Mouse (Mus musculus) thymus, adult 2 months (tissue): ENCODE measurements around the gene Alpl. TPM values are rescaled to one million over a fixed set of nuclear protein-coding genes. Genes with fewer than 3 reads are reported as not detected.

Experiments
- DNase-seq: peaks from one replicate; pipeline ENCODE4 v3.0.0; 2021
- H3K27ac ChIP-seq: fragments of 200-500 bp; 2 replicates; pipeline ENCODE4 v1.5.1; 2012; ENCODE audit warnings: low read length, control low read depth; ENCODE audit not compliant: control insufficient read depth, insufficient read depth
- H3K27me3 ChIP-seq: fragments of 200-500 bp; 2 replicates; pipeline ENCODE4 v1.6.1; 2012; ENCODE audit warnings: mild to moderate bottlenecking, low read length, moderate library complexity, mixed read lengths; ENCODE audit not compliant: control insufficient read depth, insufficient read depth
- H3K36me3 ChIP-seq: fragments of 200-500 bp; 2 replicates; pipeline ENCODE4 v1.6.1; 2012; ENCODE audit warnings: mild to moderate bottlenecking, low read length, moderate library complexity; ENCODE audit not compliant: control insufficient read depth, insufficient read depth
- H3K4me1 ChIP-seq: fragments of 200-500 bp; replicated peaks from 2 replicates; pipeline ENCODE4 v1.6.1; 2012; ENCODE audit warnings: low read length; ENCODE audit not compliant: control insufficient read depth, insufficient read depth
- H3K4me3 ChIP-seq: fragments of 200-500 bp; 2 replicates; pipeline ENCODE4 v1.5.1; 2012; ENCODE audit warnings: mild to moderate bottlenecking, low read length, control low read depth, moderate library complexity; ENCODE audit not compliant: control insufficient read depth, insufficient read depth
- CTCF ChIP-seq: fragments of 200-500 bp; IDR thresholded peaks from 2 replicates; pipeline ENCODE4 v1.5.1; 2012; ENCODE audit warnings: mild to moderate bottlenecking, control low read depth, low read length, moderate library complexity, borderline replicate concordance; ENCODE audit not compliant: control insufficient read depth, poor library complexity, insufficient read depth; ENCODE audit errors: extremely low read depth
- POLR2A ChIP-seq: fragments of 200-500 bp; IDR thresholded peaks from 2 replicates; pipeline ENCODE4 v1.6.1; 2012; ENCODE audit warnings: mild to moderate bottlenecking, low read length, control low read depth, moderate library complexity; ENCODE audit not compliant: control insufficient read depth, poor library complexity, insufficient read depth; ENCODE audit errors: extremely low read depth
- WGBS: fragments of 180-500 bp; shearing (Covaris S2); methylation state at CpG from one replicate; pipeline ENCODE4 v1.1.7; 2018; 5-methylcytosine and 5-hydroxymethylcytosine counted together
- polyA plus RNA-seq: library from polyadenylated mRNA; depleted of rRNA; stranded (reverse); fragments of >200 nt; gene quantifications from 2 replicates; pipeline ENCODE4 v1.2.3, GENCODE M21; 2012

Gene Alpl
- polyA plus RNA-seq, 1 experiment = 5.1 TPM

- H3K27me3 ChIP-seq = no peaks in the 10 kb centered on the region
- no peaks in the 10 kb centered on the region for H3K36me3 ChIP-seq
- 48% methylated on average over 9 of the region's 9 CpGs for WGBS
These were observed 46.5 kb downstream of the Alpl start for GRCm38 (mm10) chr4:137749680-137750079.

GRCm38 (mm10) chr4:137748726-137749125, 47.5 kb downstream of the Alpl start:
- no peaks in the 10 kb centered on the region for H3K27me3 ChIP-seq
- WGBS = 8% methylated on average over 4 of the region's 4 CpGs
- TF ChIP-seq CTCF (no peak), POLR2A (no peak)
- no peak overlapping the region for H3K27ac ChIP-seq
- no peak for DNase-seq
- H3K4me1 ChIP-seq = no peaks in the 10 kb centered on the region
- H3K36me3 ChIP-seq = no peaks in the 10 kb centered on the region
- no peak overlapping the region for H3K4me3 ChIP-seq

More at GRCm38 (mm10) chr4:137749680-137750079, 46.5 kb downstream of the Alpl start:
- no peak overlapping the region for H3K4me3 ChIP-seq
- TF ChIP-seq POLR2A (no peak), CTCF (no peak)
- no peak for DNase-seq
- H3K4me1 ChIP-seq = no peaks in the 10 kb centered on the region
- no peak overlapping the region for H3K27ac ChIP-seq

GRCm38 (mm10) chr4:137747590-137747989, 48.6 kb downstream of the Alpl start:
- DNase-seq = no peak

GRCm38 (mm10) chr4:137747091-137747490, 49.1 kb downstream of the Alpl start:
- DNase-seq = no peak
- no peak for TF ChIP-seq CTCF
- TF ChIP-seq POLR2A = no peak
- no peaks in the 10 kb centered on the region for H3K27me3 ChIP-seq
- H3K4me3 ChIP-seq = no peak overlapping the region
- WGBS = 97% methylated on average over 9 of the region's 9 CpGs
- H3K4me1 ChIP-seq = no peaks in the 10 kb centered on the region
- no peak overlapping the region for H3K27ac ChIP-seq
- no peaks in the 10 kb centered on the region for H3K36me3 ChIP-seq

More at GRCm38 (mm10) chr4:137747590-137747989, 48.6 kb downstream of the Alpl start:
- Histone ChIP-seq H3K4me1 (no peaks in the 10 kb centered on the region), H3K36me3 (no peaks in the 10 kb centered on the region), H3K4me3 (no peak overlapping the region), H3K27me3 (no peaks in the 10 kb centered on the region), H3K27ac (no peak overlapping the region)
- TF ChIP-seq POLR2A = no peak
- TF ChIP-seq CTCF = no peak
- WGBS = 91% methylated on average over 5 of the region's 5 CpGs

DNA sequence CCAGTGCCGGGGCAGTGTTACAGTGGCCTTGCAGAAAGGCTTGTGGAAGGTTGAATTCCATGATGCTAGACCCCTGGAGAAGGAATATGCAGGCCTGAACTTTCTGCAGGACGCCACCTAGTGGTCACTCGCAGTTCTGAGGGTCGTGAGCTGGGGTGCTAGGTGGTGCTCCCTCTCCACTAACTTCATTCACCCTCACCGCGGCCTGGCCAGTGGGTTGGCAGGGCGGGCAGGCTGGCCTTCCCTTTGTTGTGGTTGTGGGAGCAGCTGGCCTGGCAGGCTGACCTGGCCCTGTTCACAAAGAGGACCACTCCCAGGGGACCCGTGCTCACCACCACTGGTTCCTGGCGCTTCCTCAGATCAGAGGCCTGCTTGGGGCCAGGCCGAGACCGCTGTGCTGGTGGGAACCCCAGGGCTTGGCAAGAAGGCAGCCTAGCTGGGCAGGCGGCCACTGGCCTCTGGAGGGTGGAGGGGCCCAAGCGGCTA, 51.7 kb downstream of the Alpl start:
- H3K36me3 ChIP-seq = no peaks in the 10 kb centered on the region
- H3K27ac ChIP-seq = no peak overlapping the region
- WGBS = 67% methylated on average over 13 of the region's 13 CpGs
- peak; percentile 25 for DNase-seq
- no peak overlapping the region for H3K4me3 ChIP-seq
- H3K27me3 ChIP-seq = no peaks in the 10 kb centered on the region
- H3K4me1 ChIP-seq = no peaks in the 10 kb centered on the region
- TF ChIP-seq POLR2A (no peak), CTCF (peak; percentile 55; the same call in 1 of the 2 replicates)

DNA sequence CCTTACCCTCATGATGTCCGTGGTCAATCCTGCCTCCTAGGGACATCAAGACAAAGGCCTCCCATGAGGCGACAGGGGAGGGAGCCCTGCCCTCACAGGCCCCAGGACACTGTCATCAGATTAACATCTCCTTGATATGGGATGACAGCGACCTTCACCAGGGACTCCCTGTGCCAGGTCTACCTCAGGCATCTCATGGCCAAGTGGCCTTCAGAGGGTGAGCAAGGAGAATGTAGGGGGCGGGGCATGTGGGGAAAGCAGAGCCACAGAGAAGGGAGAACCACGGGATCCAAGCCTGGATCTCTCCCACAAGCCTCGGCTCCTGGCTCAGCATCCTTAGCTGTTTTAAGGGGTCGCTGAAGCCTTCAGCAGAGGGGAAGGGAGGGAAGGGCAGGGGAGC, 52.4 kb downstream of the Alpl start:
- no peaks in the 10 kb centered on the region for H3K27me3 ChIP-seq
- 76% methylated on average over 7 of the region's 7 CpGs for WGBS

DNA sequence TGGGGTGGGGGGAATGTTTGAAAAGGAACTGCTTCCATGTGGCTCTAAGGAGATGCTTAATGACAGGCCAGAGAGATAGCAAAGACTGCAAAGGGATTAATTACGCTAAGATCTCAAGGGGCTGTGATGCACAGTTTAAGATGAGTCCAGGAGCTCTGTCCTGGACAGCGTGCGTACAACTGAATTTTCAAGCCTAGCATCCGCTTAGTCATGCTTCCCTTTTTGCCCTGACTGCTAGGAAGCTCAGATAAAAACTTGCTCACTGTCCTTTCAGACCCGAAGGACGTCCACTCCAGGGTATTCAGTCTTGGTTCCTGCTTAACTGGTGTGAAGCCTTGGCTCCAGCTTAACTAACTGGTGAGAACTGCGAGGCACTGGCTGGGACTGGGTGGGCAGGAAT, 55.8 kb downstream of the Alpl start:
- Histone ChIP-seq H3K36me3 (no peaks in the 10 kb centered on the region), H3K27ac (no peak overlapping the region), H3K27me3 (no peaks in the 10 kb centered on the region), H3K4me3 (no peak overlapping the region), H3K4me1 (no peaks in the 10 kb centered on the region)
- TF ChIP-seq CTCF (no peak), POLR2A (no peak)
- WGBS = 46% methylated on average over 7 of the region's 7 CpGs
- no peak for DNase-seq

More for the DNA sequence above, 52.4 kb downstream of the Alpl start:
- Histone ChIP-seq H3K4me3 (no peak overlapping the region), H3K4me1 (no peaks in the 10 kb centered on the region), H3K36me3 (no peaks in the 10 kb centered on the region), H3K27ac (no peak overlapping the region)
- TF ChIP-seq POLR2A = no peak
- no peak for TF ChIP-seq CTCF
- DNase-seq = no peak
